Mouse (Mus musculus) adrenal gland, adult 8-10 months (tissue): Measurements from ENCODE around the gene Lrp10. TPM values are rescaled to one million over a fixed set of nuclear protein-coding genes. Genes with fewer than 3 reads are reported as not detected.

Source experiments
- DNase-seq: peaks from one replicate; pipeline ENCODE4 v3.0.0; 2022
- total RNA-seq, 4 experiments: library from RNA; stranded (reverse); gene quantifications; 2 replicates each; pipeline ENCODE4 v1.2.4; 2022

Lrp10 gene
- total RNA-seq, result 100 to 1,000 TPM; 119 to 147 (median 137) TPM

GRCm38 (mm10) chr14:54463959-54464292, at the start of gene Lrp10:
Gene Lrp10, plus strand, starts transcription at chr14:54464137.
- peak; percentile 83 for DNase-seq

- no peak for DNase-seq
Measured at GRCm38 (mm10) chr14:54415241-54416020, 48.5 kb upstream of the Lrp10 start.

- no peak for DNase-seq
Measured at GRCm38 (mm10) chr14:54416229-54416775, 47.6 kb upstream of the Lrp10 start.

GRCm38 (mm10) chr14:54416830-54417229, 47.1 kb upstream of the Lrp10 start:
- DNase-seq, result no peak

GRCm38 (mm10) chr14:54417623-54418081, 46.3 kb upstream of the Lrp10 start, which contains the start of gene Slc7a7:
Gene Slc7a7, minus strand, starts transcription at chr14:54417780.
- DNase-seq, result no peak

- no peak for DNase-seq
Measured at GRCm38 (mm10) chr14:54421014-54421413, 42.9 kb upstream of the Lrp10 start.

GRCm38 (mm10) chr14:54423406-54423805, 40.5 kb upstream of the Lrp10 start:
- DNase-seq, result no peak

GRCm38 (mm10) chr14:54424634-54425033, 39.3 kb upstream of the Lrp10 start:
- DNase-seq, result no peak

GRCm38 (mm10) chr14:54425540-54425939, 38.4 kb upstream of the Lrp10 start:
- no peak for DNase-seq

GRCm38 (mm10) chr14:54426003-54426688, 37.8 kb upstream of the Lrp10 start:
- DNase-seq, result no peak

GRCm38 (mm10) chr14:54426689-54427398, 37.1 kb upstream of the Lrp10 start, which contains the start of gene Mrpl52:
Gene Mrpl52, plus strand, starts transcription at chr14:54426909.
- peak; percentile 90 for DNase-seq

GRCm38 (mm10) chr14:54427696-54428095, 36.2 kb upstream of the Lrp10 start:
- no peak for DNase-seq

GRCm38 (mm10) chr14:54428421-54428820, 35.5 kb upstream of the Lrp10 start:
- DNase-seq, result no peak

GRCm38 (mm10) chr14:54429332-54430093, 34.4 kb upstream of the Lrp10 start:
- DNase-seq, result no peak

- DNase-seq, result no peak
Measured at GRCm38 (mm10) chr14:54430406-54431145, 33.4 kb upstream of the Lrp10 start.

- DNase-seq, result peak; percentile 72
Measured at GRCm38 (mm10) chr14:54431334-54432077, 32.4 kb upstream of the Lrp10 start, which contains the start of gene Mmp14. Gene Mmp14, plus strand, starts transcription at chr14:54431612.

- DNase-seq, result no peak
Measured at GRCm38 (mm10) chr14:54432078-54432836, 31.7 kb upstream of the Lrp10 start.

- DNase-seq, result no peak
Measured at GRCm38 (mm10) chr14:54432837-54433830, 30.8 kb upstream of the Lrp10 start.
